Mouse (Mus musculus) embryonic facial prominence, embryonic 11.5 days (tissue): ENCODE measurements at regions not wholly inside any gene's neighbourhood (a gene's known extent, or its start where the extent isn't known, plus 50 kb on each side); places are given as distances from the start of the nearest gene placed in this dataset.

Experiments used
- ATAC-seq: fragments of 200-750 bp; cut with Nextera tagmentation; replicated peaks from 2 replicates; pipeline ENCODE4 v1.8.0; 2017; ENCODE audit warnings: low read depth; ENCODE audit not compliant: insufficient number of reproducible peaks, low FRiP score, low TSS enrichment
- DNase-seq: peaks from one replicate; pipeline ENCODE4 v3.0.0-alpha.2; 2015; ENCODE audit warnings: low spot score
- H3K27ac ChIP-seq: fragments of 300-500 bp; sonication (generic); replicated peaks from 2 replicates; pipeline ENCODE4 v1.5.1; 2014; ENCODE audit warnings: mild to moderate bottlenecking, low read depth, low read length, control low read depth
- H3K27me3 ChIP-seq: fragments of 300-500 bp; sonication (generic); 2 replicates; pipeline ENCODE4 v1.6.1; 2014; ENCODE audit warnings: mild to moderate bottlenecking, low read length, moderate library complexity, mixed read lengths; ENCODE audit not compliant: control insufficient read depth, insufficient read depth
- H3K36me3 ChIP-seq: fragments of 300-500 bp; sonication (generic); replicated peaks from 2 replicates; pipeline ENCODE4 v1.6.1; 2014; ENCODE audit warnings: low read depth, mild to moderate bottlenecking, low read length, moderate library complexity, mixed read lengths; ENCODE audit not compliant: control insufficient read depth, insufficient read depth
- H3K4me1 ChIP-seq: fragments of 300-500 bp; sonication (generic); 2 replicates; pipeline ENCODE4 v1.6.1; 2014; ENCODE audit warnings: low read length, mixed read lengths; ENCODE audit not compliant: control insufficient read depth, insufficient read depth
- H3K4me2 ChIP-seq: fragments of 300-500 bp; sonication (generic); 2 replicates; pipeline ENCODE4 v1.6.1; 2014; ENCODE audit warnings: low read depth, mild to moderate bottlenecking, control low read depth, low read length, moderate library complexity
- H3K4me3 ChIP-seq: fragments of 300-500 bp; sonication (generic); 2 replicates; pipeline ENCODE4 v1.5.1; 2014; ENCODE audit warnings: low read depth, low read length, control low read depth
- H3K9ac ChIP-seq: fragments of 300-500 bp; sonication (generic); replicated peaks from 2 replicates; pipeline ENCODE4 v1.6.1; 2014; ENCODE audit warnings: mild to moderate bottlenecking, control low read depth, low read length
- H3K9me3 ChIP-seq: fragments of 300-500 bp; sonication (generic); replicated peaks from 2 replicates; pipeline ENCODE4 v1.6.1; 2016; ENCODE audit warnings: mild to moderate bottlenecking, low read length, inconsistent platforms, mixed read lengths; ENCODE audit not compliant: control insufficient read depth
- WGBS: fragments of 180-500 bp; shearing (Covaris S2); extraction: QIAGEN DNeasy Blood & Tissue Kit; methylation state at CpG from one replicate; pipeline ENCODE4 v1.1.7; 2014; 5-methylcytosine and 5-hydroxymethylcytosine counted together

DNA sequence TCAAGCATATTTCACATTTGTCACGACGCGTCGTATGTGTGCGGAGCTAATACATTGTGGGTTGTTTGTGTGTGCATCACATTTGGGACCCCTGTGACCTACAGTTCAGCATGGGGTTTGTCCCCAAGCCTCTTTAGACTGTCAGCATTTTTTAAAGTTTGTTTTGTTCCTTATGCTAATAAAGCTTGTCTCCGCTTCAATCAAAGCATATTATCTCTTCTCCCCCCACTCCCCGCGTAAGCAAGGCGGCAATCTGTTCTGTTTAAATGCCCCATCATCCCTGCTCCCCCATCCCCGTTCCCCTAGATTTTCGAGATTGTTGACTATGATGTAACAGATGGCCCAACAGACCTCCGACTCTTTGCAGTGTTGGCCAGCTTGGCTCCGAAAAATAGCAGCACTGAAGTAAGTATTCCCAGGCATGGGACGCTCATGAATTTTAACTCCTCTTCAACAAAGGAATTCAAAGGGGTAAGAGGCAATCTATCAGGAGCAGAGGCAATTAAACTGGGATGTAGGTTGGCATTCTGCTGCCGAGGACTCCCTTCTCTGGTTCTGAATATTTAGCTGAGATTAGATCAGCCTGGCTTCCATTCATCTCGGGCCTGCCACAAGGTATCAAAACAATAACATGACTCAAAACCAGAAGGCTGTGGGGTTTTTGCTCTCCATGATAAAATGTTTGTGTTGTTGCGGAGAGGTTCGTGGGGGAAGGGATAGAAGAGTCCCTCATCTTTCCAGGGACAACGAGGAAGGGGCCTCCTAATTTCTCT, 141.9 kb downstream of the Ascl1 start:
- no peak overlapping the region for H3K4me2 ChIP-seq
- DNase-seq (peak; percentile 6), ATAC-seq (no peak)
- no peak overlapping the region for H3K9ac ChIP-seq
- H3K27ac ChIP-seq, result no peak overlapping the region
- H3K4me1 ChIP-seq, result no peaks in the 10 kb centered on the region
- no peaks in the 10 kb centered on the region for H3K27me3 ChIP-seq
- H3K4me3 ChIP-seq, result no peak overlapping the region
- H3K9me3 ChIP-seq, result no peaks in the 10 kb centered on the region
- no peaks in the 10 kb centered on the region for H3K36me3 ChIP-seq
- 73% methylated on average over 19 of the region's 19 CpGs for WGBS

- ATAC-seq (no peak), DNase-seq (no peak)
- Histone ChIP-seq H3K9me3 (no peaks in the 10 kb centered on the region), H3K27me3 (no peaks in the 10 kb centered on the region), H3K36me3 (no peaks in the 10 kb centered on the region), H3K9ac (no peak overlapping the region), H3K4me2 (no peak overlapping the region), H3K4me1 (no peaks in the 10 kb centered on the region), H3K4me3 (no peak overlapping the region), H3K27ac (no peak overlapping the region)
- WGBS, result 77% methylated on average over 8 of the region's 8 CpGs
Measured at GRCm38 (mm10) chr10:87351079-87351399, 142.4 kb downstream of the Ascl1 start.

DNA sequence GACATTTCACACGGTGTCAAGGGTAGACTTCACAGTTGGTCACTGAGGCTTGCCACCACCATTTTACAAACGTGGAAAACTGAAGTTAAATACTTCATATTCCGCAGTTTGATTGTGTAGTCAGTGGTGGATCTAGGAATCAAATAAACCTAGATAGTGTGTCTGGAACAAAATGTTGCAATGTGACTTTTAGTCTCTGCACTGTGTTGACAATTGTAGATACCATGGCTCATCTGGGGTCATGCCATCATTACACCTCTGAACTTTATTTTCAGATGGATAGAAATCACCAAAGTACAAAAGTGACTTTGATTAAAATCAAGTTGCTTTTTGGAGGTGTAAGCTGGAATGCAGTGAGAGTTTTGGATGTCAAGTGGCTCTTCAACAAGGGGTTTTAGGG, 158.3 kb downstream of the Ascl1 start:
- Histone ChIP-seq H3K9me3 (no peaks in the 10 kb centered on the region), H3K4me3 (no peak overlapping the region), H3K27ac (no peak overlapping the region), H3K9ac (no peak overlapping the region), H3K4me1 (no peaks in the 10 kb centered on the region), H3K36me3 (no peaks in the 10 kb centered on the region), H3K4me2 (no peak overlapping the region), H3K27me3 (no peaks in the 10 kb centered on the region)
- DNase-seq (no peak), ATAC-seq (no peak)
- 83% methylated on average over 3 of the region's 3 CpGs for WGBS

DNA sequence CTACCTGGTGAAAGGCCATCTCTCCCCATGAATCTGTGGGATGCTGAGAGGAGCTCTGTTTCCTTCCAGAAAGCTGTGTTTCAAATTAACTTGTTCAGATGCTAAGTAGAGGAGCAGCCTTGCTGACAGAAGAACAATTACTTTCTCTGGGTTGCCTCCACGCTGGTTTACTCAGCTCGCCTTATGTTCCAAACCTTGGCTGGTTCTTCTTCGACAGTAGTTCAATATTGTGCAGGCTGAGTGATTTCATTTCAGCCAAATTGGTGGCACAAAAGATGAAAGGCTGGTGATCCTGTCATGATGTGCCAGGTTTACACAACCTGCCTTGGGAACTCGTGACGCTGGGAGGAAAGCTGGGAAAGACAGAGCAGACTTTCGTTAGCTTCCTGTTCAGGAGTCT, 160.1 kb downstream of the Ascl1 start:
- no peak overlapping the region for H3K4me3 ChIP-seq
- DNase-seq, result no peak
- no peak overlapping the region for H3K9ac ChIP-seq
- H3K36me3 ChIP-seq, result no peaks in the 10 kb centered on the region
- no peak overlapping the region for H3K4me2 ChIP-seq
- 49% methylated on average over 6 of the region's 6 CpGs for WGBS
- no peaks in the 10 kb centered on the region for H3K9me3 ChIP-seq
- H3K27me3 ChIP-seq, result no peaks in the 10 kb centered on the region
- H3K4me1 ChIP-seq, result no peaks in the 10 kb centered on the region
- ATAC-seq, result no peak
- H3K27ac ChIP-seq, result no peak overlapping the region

- no peaks in the 10 kb centered on the region for H3K9me3 ChIP-seq
- H3K4me2 ChIP-seq, result no peak overlapping the region
- WGBS, result 89% methylated on average over 2 of the region's 2 CpGs
- ATAC-seq, result no peak
- no peak overlapping the region for H3K27ac ChIP-seq
- DNase-seq, result no peak
- H3K4me1 ChIP-seq, result no peaks in the 10 kb centered on the region
- H3K9ac ChIP-seq, result no peak overlapping the region
- no peak overlapping the region for H3K4me3 ChIP-seq
- no peaks in the 10 kb centered on the region for H3K27me3 ChIP-seq
- H3K36me3 ChIP-seq, result no peaks in the 10 kb centered on the region
Measured at GRCm38 (mm10) chr10:87329471-87329870, 164.0 kb downstream of the Ascl1 start.

GRCm38 (mm10) chr10:87325769-87326168, 167.7 kb downstream of the Ascl1 start:
- H3K4me2 ChIP-seq, result no peak overlapping the region
- ATAC-seq (no peak), DNase-seq (no peak)
- no peaks in the 10 kb centered on the region for H3K9me3 ChIP-seq
- H3K4me3 ChIP-seq, result no peak overlapping the region
- no peaks in the 10 kb centered on the region for H3K36me3 ChIP-seq
- WGBS, result 63% methylated on average over 6 of the region's 6 CpGs
- no peaks in the 10 kb centered on the region for H3K4me1 ChIP-seq
- H3K27ac ChIP-seq, result no peak overlapping the region
- H3K27me3 ChIP-seq, result no peaks in the 10 kb centered on the region
- H3K9ac ChIP-seq, result no peak overlapping the region

DNA sequence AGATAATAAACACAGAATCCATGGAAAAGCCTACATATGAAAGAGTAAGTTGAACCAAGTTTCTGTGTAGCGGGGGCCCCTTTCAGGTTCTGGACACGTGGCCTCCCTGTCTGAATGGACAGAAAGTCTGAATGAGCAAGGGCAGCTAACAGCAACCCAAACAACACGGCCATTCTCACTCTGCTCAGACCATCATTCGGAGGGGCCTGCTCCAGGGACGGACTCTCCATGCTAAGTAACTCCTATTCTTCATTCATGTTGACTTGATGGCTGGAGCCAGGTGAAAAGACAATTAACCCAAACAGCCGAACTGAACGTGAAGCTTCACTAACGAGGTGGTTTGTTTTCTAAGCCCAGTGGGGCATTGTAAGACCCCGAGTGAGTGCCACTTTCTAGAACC, 168.3 kb downstream of the Ascl1 start:
- no peak overlapping the region for H3K9ac ChIP-seq
- no peak overlapping the region for H3K4me2 ChIP-seq
- no peak for ATAC-seq
- no peak for DNase-seq
- H3K36me3 ChIP-seq, result no peaks in the 10 kb centered on the region
- no peaks in the 10 kb centered on the region for H3K27me3 ChIP-seq
- no peak overlapping the region for H3K4me3 ChIP-seq
- H3K9me3 ChIP-seq, result no peaks in the 10 kb centered on the region
- no peaks in the 10 kb centered on the region for H3K4me1 ChIP-seq
- no peak overlapping the region for H3K27ac ChIP-seq
- 64% methylated on average over 9 of the region's 9 CpGs for WGBS

- DNase-seq, result no peak
- Histone ChIP-seq H3K27me3 (no peaks in the 10 kb centered on the region), H3K27ac (no peak overlapping the region), H3K9me3 (no peaks in the 10 kb centered on the region), H3K4me1 (no peaks in the 10 kb centered on the region), H3K36me3 (no peaks in the 10 kb centered on the region), H3K4me2 (no peak overlapping the region), H3K9ac (no peak overlapping the region), H3K4me3 (no peak overlapping the region)
- 72% methylated on average over 10 of the region's 10 CpGs for WGBS
- no peak for ATAC-seq
Measured at GRCm38 (mm10) chr10:87309601-87310062, 183.8 kb downstream of the Ascl1 start.
